Mouse (Mus musculus): Measurements from ENCODE around the gene Wdfy2.

- no peak for TF ChIP-seq GATA1 (IDR thresholded peaks at IDR 0.05; ENCODE audit: borderline replicate concordance, low read length)
- no peak for TF ChIP-seq FLI1 (IDR thresholded peaks at IDR 0.05; ENCODE audit: low read length)
These were observed 20.7 kb upstream of the Wdfy2 start for GRCm38 (mm10) chr14:62816827-62817226.
